In the genomic region with DNA sequence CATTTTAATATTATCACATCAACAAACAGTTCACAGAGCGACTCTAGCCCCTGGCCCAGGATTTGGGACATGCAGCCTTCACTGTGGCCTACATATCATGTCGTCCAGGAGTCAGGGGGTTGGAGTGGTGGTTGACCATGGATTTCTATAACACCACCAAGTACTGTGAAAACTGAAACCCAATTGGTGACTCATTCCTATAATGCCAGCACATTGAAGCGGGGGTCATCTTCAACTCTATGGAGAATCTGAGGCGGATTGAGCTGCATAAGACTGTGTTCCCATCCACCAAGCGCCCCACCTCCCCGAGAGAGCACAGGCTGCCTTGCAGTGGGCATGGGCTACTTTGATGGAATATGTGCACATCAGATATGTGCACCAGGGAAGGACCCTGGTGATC, we compare ENCODE assay signal across 12 mouse cellular contexts.
DNase-seq lines count a peak whose midpoint lies in the region; ATAC-seq lines count a peak whose summit lies in the region.
"Had no signal": no experiment of that assay in that cellular context is flagged by ENCODE, and none has a peak within 500 bp of the region (broad histone marks: within the 10 kb centered on the region; RNA-seq: fewer than 3 reads in every experiment).

No protein-coding gene starts in this region.

- 80% methylated on average over 6 of the region's 6 CpGs for WGBS in heart, embryonic 11.5 days (ENCODE audit: insufficient replicate concordance)
- 91% methylated on average over 6 of the region's 6 CpGs for WGBS in kidney, embryonic 16.5 days
- WGBS in limb, embryonic 10.5 days = 89% methylated on average over 6 of the region's 6 CpGs

- no peak overlapping the region for H3K9ac ChIP-seq in heart, embryonic 11.5 days (ENCODE audit: low read depth, low read length)
- no peak overlapping the region; the same call in none of the 2 replicates for H3K9ac ChIP-seq in kidney, embryonic 16.5 days (replicated peaks; ENCODE audit: low read length)

- peaks cover 5% of the 10 kb centered on the region; the same call in 1 of the 2 replicates for H3K9me3 ChIP-seq in heart, embryonic 11.5 days (replicated peaks; ENCODE audit: control insufficient read depth, low read length)
- peaks cover 8% of the 10 kb centered on the region for H3K9me3 ChIP-seq in kidney, embryonic 16.5 days (ENCODE audit: low read length)
- H3K9me3 ChIP-seq in limb, embryonic 10.5 days (replicated peaks) = peaks cover 4% of the 10 kb centered on the region

- H3K27ac ChIP-seq in heart, embryonic 11.5 days (ENCODE audit: low read depth, low read length) = no peak overlapping the region
- H3K27ac ChIP-seq in kidney, embryonic 16.5 days (ENCODE audit: low read length) = peak overlapping the region; percentile 93
- peak overlapping the region; percentile 74; the same call in 1 of the 2 replicates for H3K27ac ChIP-seq in limb, embryonic 10.5 days

- H3K4me1 ChIP-seq in heart, embryonic 11.5 days (ENCODE audit: control insufficient read depth, insufficient read depth, low read length) = peaks cover 30% of the 10 kb centered on the region
- H3K4me1 ChIP-seq in kidney, embryonic 16.5 days (ENCODE audit: insufficient read depth, low read length) = peaks cover 50% of the 10 kb centered on the region
- peaks cover 54% of the 10 kb centered on the region for H3K4me1 ChIP-seq in limb, embryonic 10.5 days

- DNase-seq in heart, adult 11 months = peak; percentile 92
- DNase-seq in kidney, postnatal 36 days = no peak
- DNase-seq in NIH3T3 (ENCODE audit: low read depth) = peak; percentile 45
- no peak for DNase-seq in limb, embryonic 10.5 days (ENCODE audit: low spot score)
- DNase-seq in cerebellum, postnatal 4 days (ENCODE audit: low spot score in 2 of 2) = no peak
- no peak for DNase-seq in left cerebral cortex, adult 18-20 months (ENCODE audit: low spot score in 2 of 2)
- DNase-seq: B cell, adult 2 months; cerebellum, adult 11-12 months; gastrocnemius, postnatal 10 days; left cerebral cortex, postnatal 4 days had no signal

- no peak overlapping the region for H3K4me3 ChIP-seq in heart, embryonic 11.5 days (ENCODE audit: low read depth, low read length)
- no peak overlapping the region for H3K4me3 ChIP-seq in kidney, embryonic 16.5 days (ENCODE audit: low read length)
- no peak overlapping the region for H3K4me3 ChIP-seq in limb, embryonic 10.5 days

- no peak overlapping the region for H3K4me2 ChIP-seq in heart, embryonic 11.5 days
- H3K4me2 ChIP-seq in kidney, embryonic 16.5 days (replicated peaks; ENCODE audit: low read depth, low read length) = no peak overlapping the region

- H3K36me3 ChIP-seq in heart, embryonic 11.5 days (ENCODE audit: control insufficient read depth, insufficient read depth, low read length) = no peaks in the 10 kb centered on the region
- H3K36me3 ChIP-seq in kidney, embryonic 16.5 days (ENCODE audit: insufficient read depth, low read length) = no peaks in the 10 kb centered on the region
- no peaks in the 10 kb centered on the region for H3K36me3 ChIP-seq in limb, embryonic 10.5 days

- no peaks in the 10 kb centered on the region for H3K27me3 ChIP-seq in heart, embryonic 11.5 days (ENCODE audit: control insufficient read depth, insufficient read depth, low read length)
- no peaks in the 10 kb centered on the region for H3K27me3 ChIP-seq in kidney, embryonic 16.5 days (ENCODE audit: insufficient read depth, low read length)
- no peaks in the 10 kb centered on the region for H3K27me3 ChIP-seq in limb, embryonic 10.5 days (ENCODE audit: low read depth, poor library complexity, severe bottlenecking)

- ATAC-seq in heart, embryonic 11.5 days (replicated peaks; ENCODE audit: insufficient number of reproducible peaks, low FRiP score, low TSS enrichment) = no peak
- ATAC-seq in kidney, embryonic 16.5 days (ENCODE audit: low FRiP score, low TSS enrichment) = no peak

Comparison
In these comparisons a context has a peak if more than half of its experiments do, and no peak if none do; other contexts are left out.
1. DNase-seq: peak in heart, adult 11 months (single experiment) and NIH3T3 (single experiment); none in kidney, postnatal 36 days (0 of 2), limb, embryonic 10.5 days (single experiment), cerebellum, postnatal 4 days (0 of 2) and left cerebral cortex, adult 18-20 months (0 of 2).